Mouse (Mus musculus) midbrain, embryonic 14.5 days (tissue): ENCODE results near the gene Ace3. TPM values are rescaled to one million over a fixed set of nuclear protein-coding genes. Genes with fewer than 3 reads are reported as not detected.

ENCODE experiments used
- ATAC-seq: fragments of 200-750 bp; cut with Nextera tagmentation; 2 replicates; pipeline ENCODE4 v1.8.0; 2017; ENCODE audit warnings: moderate number of reproducible peaks, moderate library complexity; ENCODE audit not compliant: low FRiP score, low TSS enrichment
- DNase-seq: peaks from one replicate; pipeline ENCODE4 v3.0.0-alpha.2; 2015
- H3K27ac ChIP-seq: fragments of 300-500 bp; sonication (generic); replicated peaks from 2 replicates; pipeline ENCODE4 v1.5.1; 2014; ENCODE audit warnings: mild to moderate bottlenecking, low read depth, low read length, moderate library complexity
- H3K27me3 ChIP-seq: fragments of 300-500 bp; sonication (generic); 2 replicates; pipeline ENCODE4 v1.6.1; 2014; ENCODE audit warnings: low read length, control low read depth, mixed read lengths; ENCODE audit not compliant: control insufficient read depth, insufficient read depth
- H3K36me3 ChIP-seq: fragments of 300-500 bp; sonication (generic); 2 replicates; pipeline ENCODE4 v1.6.1; 2014; ENCODE audit warnings: low read length, control low read depth; ENCODE audit not compliant: control insufficient read depth, insufficient read depth
- H3K4me1 ChIP-seq: fragments of 300-500 bp; sonication (generic); 2 replicates; pipeline ENCODE4 v1.6.1; 2014; ENCODE audit warnings: mild to moderate bottlenecking, antibody characterized with exemption, low read length, control low read depth; ENCODE audit not compliant: control insufficient read depth, insufficient read depth
- H3K4me2 ChIP-seq: fragments of 300-500 bp; sonication (generic); 2 replicates; pipeline ENCODE4 v1.6.1; 2014; ENCODE audit warnings: mild to moderate bottlenecking, low read length, moderate library complexity
- H3K4me3 ChIP-seq: fragments of 300-500 bp; sonication (generic); replicated peaks from 2 replicates; pipeline ENCODE4 v1.5.1; 2014; ENCODE audit warnings: low read depth, low read length
- H3K9ac ChIP-seq: fragments of 300-500 bp; sonication (generic); replicated peaks from 2 replicates; pipeline ENCODE4 v1.6.1; 2014; ENCODE audit warnings: mild to moderate bottlenecking, low read length, moderate library complexity
- H3K9me3 ChIP-seq: fragments of 300-500 bp; sonication (generic); 2 replicates; pipeline ENCODE4 v1.6.1; 2016; ENCODE audit warnings: low read length, control low read depth, mixed read lengths; ENCODE audit not compliant: control insufficient read depth
- WGBS: fragments of 180-500 bp; shearing (Covaris S2); extraction: QIAGEN DNeasy Blood & Tissue Kit; methylation state at CpG from one replicate; pipeline ENCODE4 v1.1.7; 2014; 5-methylcytosine and 5-hydroxymethylcytosine counted together
- polyA plus RNA-seq: library from polyadenylated mRNA; unstranded; fragments of >200 nt; fragmentation: Nextera tagmentation; extraction: Ambion mirVana; gene quantifications from 2 replicates; pipeline ENCODE4 v1.2.1, GENCODE M21; 2014

Ace3 gene
- polyA plus RNA-seq, 1 experiment from 2014 or later = 0.09 TPM

DNA sequence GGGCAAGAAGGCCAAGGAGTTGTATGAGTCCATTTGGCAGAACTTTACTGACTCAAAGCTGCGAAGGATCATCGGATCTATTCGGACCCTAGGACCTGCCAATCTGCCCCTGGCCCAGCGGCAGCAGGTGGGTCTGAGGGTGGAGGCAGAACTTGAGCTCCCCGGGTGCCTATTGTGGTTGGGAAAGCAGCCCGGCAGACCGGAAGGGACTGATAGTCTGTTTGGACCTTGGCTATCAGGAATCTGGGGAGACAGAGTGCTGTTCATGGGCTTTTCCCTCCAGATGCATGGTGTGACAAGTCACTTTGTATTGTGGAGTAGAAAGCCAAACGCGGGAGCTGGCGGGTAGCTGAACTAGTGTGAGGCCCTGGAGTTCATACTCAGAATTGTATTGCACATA lies 25.5 kb upstream of the Ace3 start:
- peaks cover 15% of the 10 kb centered on the region for H3K27me3 ChIP-seq
- 49% methylated on average over 10 of the region's 10 CpGs for WGBS
- DNase-seq (no peak), ATAC-seq (no peak)
- H3K4me3 ChIP-seq = peak overlapping the region; percentile 61; the same call in 1 of the 2 replicates
- peak overlapping the region; percentile 99 for H3K4me2 ChIP-seq
- peaks cover 3% of the 10 kb centered on the region; the same call in 1 of the 2 replicates for H3K4me1 ChIP-seq
- H3K36me3 ChIP-seq = no peaks in the 10 kb centered on the region
- no peak overlapping the region for H3K27ac ChIP-seq
- no peaks in the 10 kb centered on the region for H3K9me3 ChIP-seq
- no peak overlapping the region for H3K9ac ChIP-seq

- peaks cover 3% of the 10 kb centered on the region; the same call in 1 of the 2 replicates for H3K4me1 ChIP-seq
- DNase-seq = peak; percentile 51
- H3K4me2 ChIP-seq = no peak overlapping the region
- no peak overlapping the region for H3K4me3 ChIP-seq
- H3K9me3 ChIP-seq = no peaks in the 10 kb centered on the region
- H3K36me3 ChIP-seq = no peaks in the 10 kb centered on the region
- peaks cover 15% of the 10 kb centered on the region for H3K27me3 ChIP-seq
- no peak overlapping the region for H3K27ac ChIP-seq
- no peak overlapping the region for H3K9ac ChIP-seq
- no peak for ATAC-seq
- 73% methylated on average over 1 of the region's 1 CpGs for WGBS
Measured at GRCm38 (mm10) chr11:105969516-105969915, 25.0 kb upstream of the Ace3 start.

- H3K4me2 ChIP-seq = no peak overlapping the region
- DNase-seq (no peak), ATAC-seq (no peak)
- no peaks in the 10 kb centered on the region for H3K9me3 ChIP-seq
- 94% methylated on average over 6 of the region's 6 CpGs for WGBS
- H3K27ac ChIP-seq = no peak overlapping the region
- H3K4me1 ChIP-seq = no peaks in the 10 kb centered on the region
- no peak overlapping the region for H3K4me3 ChIP-seq
- H3K27me3 ChIP-seq = no peaks in the 10 kb centered on the region
- no peak overlapping the region for H3K9ac ChIP-seq
- no peaks in the 10 kb centered on the region for H3K36me3 ChIP-seq
Measured at GRCm38 (mm10) chr11:105974593-105974992, 19.9 kb upstream of the Ace3 start.

DNA sequence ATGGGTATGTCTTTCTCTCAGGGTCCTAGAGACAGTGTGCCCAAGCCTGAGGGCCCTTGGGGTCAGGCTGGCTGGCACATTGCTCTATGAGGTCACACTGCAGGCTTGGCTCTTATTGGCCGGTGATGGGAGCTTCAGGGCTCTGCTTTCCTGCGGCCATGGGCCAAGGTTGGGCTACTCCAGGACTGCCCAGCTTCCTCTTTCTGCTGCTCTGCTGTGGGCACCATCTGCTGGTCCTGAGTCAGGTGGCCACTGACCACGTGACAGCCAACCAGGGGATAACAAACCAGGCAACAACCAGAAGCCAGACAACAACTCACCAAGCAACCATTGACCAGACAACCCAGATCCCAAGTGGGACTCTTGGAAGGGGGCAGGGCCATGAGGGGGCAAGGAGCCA lies 19.4 kb upstream of the Ace3 start:
- Histone ChIP-seq H3K4me3 (no peak overlapping the region), H3K36me3 (no peaks in the 10 kb centered on the region), H3K9ac (no peak overlapping the region), H3K4me1 (no peaks in the 10 kb centered on the region), H3K9me3 (no peaks in the 10 kb centered on the region), H3K4me2 (no peak overlapping the region), H3K27me3 (no peaks in the 10 kb centered on the region), H3K27ac (no peak overlapping the region)
- ATAC-seq (no peak), DNase-seq (no peak)
- WGBS = 82% methylated on average over 3 of the region's 3 CpGs

- no peak overlapping the region for H3K27ac ChIP-seq
- no peak overlapping the region for H3K4me2 ChIP-seq
- H3K4me3 ChIP-seq = no peak overlapping the region
- H3K36me3 ChIP-seq = no peaks in the 10 kb centered on the region
- H3K9me3 ChIP-seq = no peaks in the 10 kb centered on the region
- no peak for ATAC-seq
- H3K27me3 ChIP-seq = no peaks in the 10 kb centered on the region
- no peak for DNase-seq
- H3K4me1 ChIP-seq = no peaks in the 10 kb centered on the region
- WGBS = 88% methylated on average over 5 of the region's 5 CpGs
- H3K9ac ChIP-seq = no peak overlapping the region
Measured at GRCm38 (mm10) chr11:105975636-105976035, 18.8 kb upstream of the Ace3 start.

DNA sequence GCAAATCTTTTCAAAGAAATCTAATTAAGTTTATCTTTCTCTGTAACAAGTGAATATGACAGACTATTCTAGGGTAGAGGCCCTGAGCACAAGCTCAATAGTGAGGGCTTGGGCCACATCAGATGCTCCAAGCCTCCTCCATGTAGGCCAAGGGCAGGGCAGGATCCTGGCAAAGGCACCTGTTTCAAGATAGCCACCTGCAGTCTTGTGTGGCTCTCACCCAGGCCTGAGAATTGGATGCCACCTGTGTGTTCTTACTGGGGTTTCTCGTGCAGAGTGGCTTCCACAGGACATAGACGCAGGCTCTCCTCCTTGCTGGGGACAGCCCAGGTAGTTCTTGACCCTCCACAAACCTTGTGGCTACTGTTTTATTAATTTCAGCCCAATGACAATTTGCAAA lies 16.2 kb upstream of the Ace3 start:
- no peak overlapping the region for H3K4me2 ChIP-seq
- no peaks in the 10 kb centered on the region for H3K36me3 ChIP-seq
- H3K9me3 ChIP-seq = no peaks in the 10 kb centered on the region
- ATAC-seq (no peak), DNase-seq (no peak)
- H3K27ac ChIP-seq = no peak overlapping the region
- no peaks in the 10 kb centered on the region for H3K4me1 ChIP-seq
- no peaks in the 10 kb centered on the region for H3K27me3 ChIP-seq
- H3K9ac ChIP-seq = no peak overlapping the region
- H3K4me3 ChIP-seq = no peak overlapping the region
- 73% methylated on average over 2 of the region's 2 CpGs for WGBS

DNA sequence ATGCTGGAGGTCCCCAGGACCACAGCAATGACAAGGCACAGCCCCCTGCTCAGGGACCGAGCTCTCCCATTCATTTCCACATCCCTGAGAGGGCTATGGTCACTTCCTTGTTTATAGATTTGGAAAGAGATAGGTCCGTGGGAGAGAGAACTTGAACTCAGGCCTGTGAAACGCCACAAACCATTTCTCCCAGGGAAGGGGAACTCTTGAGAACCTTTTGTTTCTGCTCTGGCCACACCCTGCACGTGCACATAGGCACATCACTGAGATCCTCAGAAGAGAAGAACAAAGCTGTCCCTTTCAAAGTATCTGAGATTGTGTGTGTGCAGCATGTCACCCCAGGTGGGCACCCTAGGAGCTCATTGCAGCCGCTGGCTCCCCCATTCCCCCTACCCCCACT lies 15.8 kb upstream of the Ace3 start:
- Histone ChIP-seq H3K9me3 (no peaks in the 10 kb centered on the region), H3K9ac (no peak overlapping the region), H3K4me1 (no peaks in the 10 kb centered on the region), H3K36me3 (no peaks in the 10 kb centered on the region), H3K4me3 (no peak overlapping the region), H3K27me3 (no peaks in the 10 kb centered on the region), H3K27ac (no peak overlapping the region), H3K4me2 (no peak overlapping the region)
- no peak for ATAC-seq
- WGBS = 68% methylated on average over 5 of the region's 5 CpGs
- DNase-seq = no peak

DNA sequence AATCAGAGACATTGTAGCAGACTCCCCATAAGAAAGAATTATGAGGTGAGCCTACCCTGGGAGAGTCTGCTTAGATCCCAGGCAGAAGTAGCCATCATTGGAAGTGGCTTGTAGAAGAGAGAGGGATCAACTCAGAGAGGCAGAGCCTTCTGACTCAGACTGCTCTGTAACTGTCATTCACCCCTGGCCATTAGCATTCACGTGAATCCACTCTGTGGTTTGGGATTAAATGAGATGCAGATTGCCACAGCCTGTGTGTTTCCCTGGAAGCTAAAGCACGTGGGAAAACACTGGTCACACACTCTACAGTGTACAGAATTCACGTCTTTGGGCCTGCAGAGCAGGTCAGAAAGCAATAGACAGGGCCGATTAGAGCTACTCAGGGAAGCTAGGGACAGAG lies 10.0 kb upstream of the Ace3 start:
- Histone ChIP-seq H3K9me3 (no peaks in the 10 kb centered on the region), H3K4me1 (no peaks in the 10 kb centered on the region), H3K4me3 (no peak overlapping the region), H3K27ac (no peak overlapping the region), H3K4me2 (no peak overlapping the region), H3K9ac (no peak overlapping the region), H3K27me3 (no peaks in the 10 kb centered on the region), H3K36me3 (no peaks in the 10 kb centered on the region)
- WGBS = 48% methylated on average over 4 of the region's 4 CpGs
- DNase-seq (no peak), ATAC-seq (no peak)

DNA sequence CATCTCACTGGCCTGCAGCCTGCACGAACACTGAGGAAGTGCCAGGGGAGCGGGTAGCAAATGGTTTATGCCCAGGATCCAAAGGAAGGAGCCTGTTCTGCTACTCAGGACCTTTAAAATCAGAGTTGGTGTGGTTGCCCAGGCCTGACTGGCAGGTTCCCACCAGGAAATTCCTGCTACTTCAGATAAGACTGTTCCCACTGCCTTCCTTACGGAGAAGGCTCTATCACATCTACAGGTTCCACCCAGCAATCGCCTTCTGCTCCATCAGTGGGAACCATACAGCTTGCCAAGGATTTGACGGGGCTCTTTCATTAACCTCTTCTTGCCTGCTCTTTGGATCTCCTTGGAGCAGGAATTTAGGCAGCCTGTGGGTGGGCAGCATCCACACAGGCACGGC lies 7.0 kb upstream of the Ace3 start:
- H3K36me3 ChIP-seq = no peaks in the 10 kb centered on the region
- no peak for ATAC-seq
- no peak for DNase-seq
- H3K4me3 ChIP-seq = no peak overlapping the region
- H3K9ac ChIP-seq = no peak overlapping the region
- no peaks in the 10 kb centered on the region for H3K27me3 ChIP-seq
- H3K27ac ChIP-seq = no peak overlapping the region
- H3K9me3 ChIP-seq = no peaks in the 10 kb centered on the region
- 81% methylated on average over 6 of the region's 6 CpGs for WGBS
- H3K4me2 ChIP-seq = no peak overlapping the region
- H3K4me1 ChIP-seq = no peaks in the 10 kb centered on the region
